Mouse (Mus musculus) embryo, embryonic 11 days (tissue): ENCODE data around the gene Nav3.

Experiments
- DNase-seq: peaks from one replicate; pipeline ENCODE4 v3.0.0-alpha.2; 2015

The Nav3 gene

GRCm38 (mm10) chr10:109637702-109638101 is 818.3 kb downstream of the Nav3 start:
- DNase-seq = no peak
